Mouse (Mus musculus) hindbrain, postnatal 0 days (tissue): ENCODE data around the gene Crlf3. TPM values are rescaled to one million over a fixed set of nuclear protein-coding genes. Genes with fewer than 3 reads are reported as not detected.

ENCODE experiments used
- ATAC-seq: fragments of 200-750 bp; cut with Nextera tagmentation; 2 replicates; pipeline ENCODE4 v1.8.0; 2017; ENCODE audit warnings: mild to moderate bottlenecking, moderate TSS enrichment, moderate library complexity
- DNase-seq: peaks from one replicate; pipeline ENCODE4 v3.0.0-alpha.2; 2015; ENCODE audit warnings: low spot score
- H3K27ac ChIP-seq: fragments of 300-500 bp; sonication (generic); 2 replicates; pipeline ENCODE4 v1.5.1; 2014; ENCODE audit warnings: mild to moderate bottlenecking
- H3K27me3 ChIP-seq: fragments of 300-500 bp; sonication (generic); 2 replicates; pipeline ENCODE4 v1.6.1; 2014; ENCODE audit warnings: low read length, mixed read lengths; ENCODE audit not compliant: insufficient read depth
- H3K36me3 ChIP-seq: fragments of 300-500 bp; sonication (generic); 2 replicates; pipeline ENCODE4 v1.6.1; 2014; ENCODE audit warnings: low read length, mixed read lengths; ENCODE audit not compliant: insufficient read depth
- H3K4me1 ChIP-seq: fragments of 300-500 bp; sonication (generic); 2 replicates; pipeline ENCODE4 v1.6.1; 2014; ENCODE audit warnings: antibody characterized with exemption, low read length, mixed read lengths; ENCODE audit not compliant: insufficient read depth
- H3K4me2 ChIP-seq: fragments of 300-500 bp; sonication (generic); 2 replicates; pipeline ENCODE4 v1.6.1; 2014; ENCODE audit warnings: low read depth, mild to moderate bottlenecking, low read length, moderate library complexity, mixed read lengths
- H3K4me3 ChIP-seq: fragments of 300-500 bp; sonication (generic); 2 replicates; pipeline ENCODE4 v1.5.1; 2014; ENCODE audit warnings: low read length
- H3K9ac ChIP-seq: fragments of 300-500 bp; sonication (generic); replicated peaks from 2 replicates; pipeline ENCODE4 v1.6.1; 2014; ENCODE audit warnings: mild to moderate bottlenecking, low read length, moderate library complexity, mixed read lengths
- H3K9me3 ChIP-seq: fragments of 300-500 bp; sonication (generic); 2 replicates; pipeline ENCODE4 v1.6.1; 2016; ENCODE audit warnings: low read length, mixed read lengths
- CTCF ChIP-seq: IDR thresholded peaks from 2 replicates; pipeline ENCODE4 v1.5.1; 2016; ENCODE audit warnings: antibody characterized with exemption, control low read depth, low read depth
- WGBS: fragments of 180-500 bp; shearing (Covaris S2); extraction: QIAGEN DNeasy Blood & Tissue Kit; methylation state at CpG from one replicate; pipeline ENCODE4 v1.1.7; 2014; 5-methylcytosine and 5-hydroxymethylcytosine counted together
- polyA plus RNA-seq: library from polyadenylated mRNA; unstranded; fragments of >200 nt; fragmentation: Nextera tagmentation; extraction: Ambion mirVana; gene quantifications from 2 replicates; pipeline ENCODE4 v1.2.1, GENCODE M21; 2015
- total RNA-seq: library from RNA; depleted of rRNA; stranded (reverse); fragments of >200 nt; gene quantifications from 2 replicates; pipeline ENCODE4 v1.2.3, GENCODE M21; 2014

The Crlf3 gene
- total and polyA plus RNA-seq, 2 experiments from 2014 or later: 11.0 to 15.8 TPM

DNA sequence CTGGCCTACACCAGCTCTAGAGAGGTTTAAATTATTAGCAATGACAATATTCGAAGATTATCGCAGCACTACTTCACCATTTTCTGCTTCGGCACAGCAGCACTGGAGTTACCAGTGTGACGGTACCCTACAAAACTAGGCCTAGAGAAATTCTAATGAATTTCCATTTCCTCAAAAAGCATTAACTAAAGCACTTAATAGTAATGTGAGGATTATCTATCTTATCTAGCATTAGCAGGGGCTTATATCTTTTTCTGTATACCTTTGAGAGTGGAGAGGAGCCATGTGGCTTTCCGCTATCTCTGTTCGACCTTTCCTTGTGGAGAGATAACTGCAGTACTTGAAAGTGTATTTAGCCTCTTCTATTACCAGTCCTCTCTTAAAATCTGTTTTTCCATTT, 1.0 kb downstream of the Crlf3 start:
- no peaks in the 10 kb centered on the region for H3K27me3 ChIP-seq
- DNase-seq (no peak), ATAC-seq (no peak)
- peak overlapping the region; percentile 81 for H3K4me2 ChIP-seq
- peak overlapping the region; percentile 70; the same call in 1 of the 2 replicates for H3K9ac ChIP-seq
- H3K27ac ChIP-seq: no peak overlapping the region
- no peaks in the 10 kb centered on the region; the same call in 1 of the 2 replicates for H3K4me1 ChIP-seq
- no peak for TF ChIP-seq CTCF
- WGBS: 73% methylated on average over 6 of the region's 6 CpGs
- no peaks in the 10 kb centered on the region for H3K36me3 ChIP-seq
- H3K9me3 ChIP-seq: no peaks in the 10 kb centered on the region
- H3K4me3 ChIP-seq: peak overlapping the region; percentile 70

DNA sequence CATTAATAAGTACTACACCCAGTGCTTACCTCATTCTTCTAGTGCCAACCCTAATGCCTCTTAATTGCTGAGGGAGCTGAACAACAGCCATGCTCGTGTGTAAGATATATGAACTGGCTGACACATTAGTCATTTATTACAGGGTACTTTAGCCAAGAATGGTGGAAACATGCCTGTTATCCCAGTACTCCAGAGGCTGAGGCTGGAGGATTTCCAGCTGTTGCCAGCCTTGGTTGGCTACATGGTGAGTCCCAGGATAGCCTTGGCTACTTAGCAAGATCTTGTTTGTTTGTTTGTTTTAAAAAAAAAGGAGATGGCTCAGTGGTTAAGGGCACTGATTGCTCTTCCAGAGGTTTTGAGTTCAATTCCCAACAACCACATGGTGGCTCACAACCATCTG, 2.0 kb downstream of the Crlf3 start:
- Histone ChIP-seq H3K4me1 (no peaks in the 10 kb centered on the region; the same call in 1 of the 2 replicates), H3K27me3 (no peaks in the 10 kb centered on the region), H3K4me3 (no peak overlapping the region), H3K9me3 (no peaks in the 10 kb centered on the region), H3K4me2 (no peak overlapping the region), H3K27ac (no peak overlapping the region), H3K36me3 (no peaks in the 10 kb centered on the region), H3K9ac (no peak overlapping the region)
- 47% methylated on average over 1 of the region's 1 CpGs for WGBS
- no peak for ATAC-seq
- no peak for TF ChIP-seq CTCF
- DNase-seq: no peak

DNA sequence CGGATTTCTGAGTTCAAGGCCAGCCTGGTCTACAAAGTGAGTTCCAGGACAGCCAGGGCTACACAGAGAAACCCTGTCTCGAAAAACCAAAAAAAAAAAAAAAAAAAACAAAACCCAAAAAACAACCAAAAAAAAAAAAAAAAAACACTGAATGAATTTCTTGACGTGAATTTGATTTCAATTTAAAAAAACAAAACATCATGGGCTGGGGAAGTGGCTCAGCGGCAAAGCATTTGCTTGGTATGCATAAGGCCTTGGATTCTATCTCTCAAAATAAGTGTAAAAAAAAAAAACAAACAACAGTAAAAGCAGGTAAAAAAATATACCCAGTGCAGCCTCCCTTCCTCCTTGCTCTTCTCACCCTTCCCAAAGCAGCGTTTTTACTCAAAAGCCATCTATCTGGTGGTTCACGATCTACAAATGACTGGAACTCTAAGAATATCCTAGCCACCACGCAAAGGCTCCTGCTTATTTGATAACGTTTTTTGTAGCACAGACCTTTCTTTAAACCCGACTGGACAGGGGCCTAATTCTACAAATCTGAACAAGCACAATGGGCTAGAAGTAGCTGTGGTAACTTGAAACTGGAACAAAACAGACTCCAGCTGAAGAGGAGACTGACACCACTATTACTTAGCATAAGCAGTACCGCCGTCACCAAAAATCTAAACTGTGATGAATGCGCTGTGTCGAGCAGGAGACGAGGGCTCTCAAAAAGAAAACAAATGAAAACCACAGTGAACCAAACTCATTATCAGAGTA, 2.8 kb downstream of the Crlf3 start:
- DNase-seq (no peak), ATAC-seq (no peak)
- no peaks in the 10 kb centered on the region for H3K27me3 ChIP-seq
- no peak overlapping the region for H3K4me2 ChIP-seq
- TF ChIP-seq CTCF: no peak
- 75% methylated on average over 13 of the region's 14 CpGs for WGBS
- no peaks in the 10 kb centered on the region for H3K36me3 ChIP-seq
- H3K9me3 ChIP-seq: no peaks in the 10 kb centered on the region
- H3K9ac ChIP-seq: no peak overlapping the region
- H3K27ac ChIP-seq: no peak overlapping the region
- no peak overlapping the region for H3K4me3 ChIP-seq
- no peaks in the 10 kb centered on the region; the same call in 1 of the 2 replicates for H3K4me1 ChIP-seq

DNA sequence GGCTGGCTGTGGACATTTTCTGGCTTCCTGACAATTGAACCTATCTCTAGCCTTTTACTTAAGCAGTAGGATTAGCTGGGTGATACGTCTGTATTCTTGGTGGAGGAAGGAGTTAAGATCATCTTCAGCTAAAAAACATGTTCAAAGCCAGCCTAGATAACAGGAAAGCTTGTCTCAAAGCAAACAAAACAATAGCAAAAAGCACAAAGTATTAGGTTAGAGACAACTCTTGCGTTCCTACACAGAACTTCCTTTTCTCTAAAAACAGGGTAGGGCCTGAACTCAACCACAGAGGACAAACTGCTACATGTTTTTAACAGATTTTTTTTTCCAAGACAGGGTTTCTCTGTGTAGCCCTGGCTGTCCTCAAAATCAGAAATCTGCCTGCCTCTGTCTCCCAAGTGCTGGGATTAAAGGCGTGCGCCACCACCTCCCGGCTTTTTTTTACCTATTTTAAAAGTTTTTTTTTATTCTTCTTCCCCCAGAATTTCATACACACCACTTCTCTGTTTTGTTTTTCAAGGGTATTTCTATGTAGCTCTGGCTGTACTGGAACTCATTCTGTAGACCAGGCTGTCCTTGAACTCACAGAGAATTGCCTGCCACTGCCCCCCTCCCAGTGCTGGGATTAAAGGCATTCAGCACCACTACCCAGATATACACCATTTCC, 5.0 kb downstream of the Crlf3 start:
- DNase-seq (no peak), ATAC-seq (no peak)
- 93% methylated on average over 5 of the region's 5 CpGs for WGBS
- no peaks in the 10 kb centered on the region for H3K4me1 ChIP-seq
- H3K9ac ChIP-seq: no peak overlapping the region
- no peak overlapping the region for H3K4me3 ChIP-seq
- no peaks in the 10 kb centered on the region for H3K27me3 ChIP-seq
- no peaks in the 10 kb centered on the region for H3K36me3 ChIP-seq
- H3K9me3 ChIP-seq: no peaks in the 10 kb centered on the region
- H3K27ac ChIP-seq: no peak overlapping the region
- TF ChIP-seq CTCF: no peak
- H3K4me2 ChIP-seq: no peak overlapping the region

DNA sequence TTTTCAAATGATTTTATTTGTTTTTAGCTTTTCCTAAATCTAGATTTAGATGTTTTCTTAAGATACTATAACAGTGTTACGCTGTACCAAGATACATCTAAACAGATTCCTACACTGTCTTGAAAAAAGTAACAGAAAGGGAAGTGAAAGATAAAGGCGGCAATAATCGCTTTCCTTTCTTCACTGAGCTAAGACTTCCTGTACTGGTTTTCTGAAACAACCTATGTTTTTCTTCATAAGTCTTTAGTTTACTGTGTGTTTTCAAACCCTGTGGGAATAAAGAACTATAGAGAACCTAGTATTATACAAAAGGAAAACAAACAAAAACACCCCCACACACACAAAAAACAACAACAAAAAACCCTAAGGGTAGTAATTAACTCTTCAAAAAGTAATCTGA, 8.4 kb downstream of the Crlf3 start:
- DNase-seq (no peak), ATAC-seq (no peak)
- Histone ChIP-seq H3K4me3 (no peak overlapping the region), H3K4me2 (no peak overlapping the region), H3K36me3 (no peaks in the 10 kb centered on the region), H3K27me3 (no peaks in the 10 kb centered on the region), H3K9ac (no peak overlapping the region), H3K9me3 (no peaks in the 10 kb centered on the region), H3K4me1 (no peaks in the 10 kb centered on the region), H3K27ac (no peak overlapping the region)
- WGBS: 78% methylated on average over 3 of the region's 3 CpGs
- TF ChIP-seq CTCF: no peak

DNA sequence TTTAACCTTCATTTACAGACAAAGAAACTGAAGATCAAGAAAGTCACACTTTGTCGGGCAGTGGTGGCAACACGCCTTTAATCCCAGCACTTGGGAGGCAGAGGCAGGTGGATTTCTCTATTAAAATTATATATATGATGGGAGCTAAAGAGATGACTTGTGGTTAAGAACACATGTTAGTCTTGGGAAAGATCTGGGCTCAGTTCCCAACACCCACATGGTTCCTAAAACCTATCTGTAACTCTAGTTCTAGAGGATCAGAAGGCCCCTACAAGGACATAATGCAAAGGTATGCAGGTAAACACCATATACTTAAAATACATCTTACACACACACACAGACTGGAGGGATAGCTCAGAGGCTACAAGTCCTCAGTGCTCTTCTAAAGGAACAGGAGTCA, 9.8 kb downstream of the Crlf3 start:
- Histone ChIP-seq H3K36me3 (no peaks in the 10 kb centered on the region), H3K9me3 (no peaks in the 10 kb centered on the region), H3K4me1 (no peaks in the 10 kb centered on the region), H3K4me2 (no peak overlapping the region), H3K9ac (no peak overlapping the region), H3K4me3 (no peak overlapping the region), H3K27ac (no peak overlapping the region), H3K27me3 (no peaks in the 10 kb centered on the region)
- no peak for TF ChIP-seq CTCF
- WGBS: 97% methylated on average over 2 of the region's 2 CpGs
- ATAC-seq: no peak
- DNase-seq: no peak

DNA sequence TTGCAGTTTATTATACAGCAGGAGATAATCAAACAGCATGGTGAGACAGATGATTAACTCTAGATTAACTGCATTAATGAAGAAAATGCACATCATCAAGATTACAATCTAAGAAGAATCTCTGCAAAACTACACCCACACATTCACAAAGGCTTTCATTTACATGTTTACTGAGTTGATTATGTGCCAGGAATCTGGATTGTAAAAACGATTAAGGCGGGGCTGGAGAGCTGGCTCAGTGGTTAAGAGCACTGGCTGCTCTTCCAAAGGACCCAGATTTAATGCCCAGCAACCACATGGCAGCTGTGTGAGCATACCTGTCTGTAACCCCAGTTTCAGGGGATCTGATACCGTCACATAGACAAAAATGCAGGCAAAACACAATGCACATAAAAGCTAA, 11.0 kb downstream of the Crlf3 start:
- Histone ChIP-seq H3K4me1 (no peaks in the 10 kb centered on the region), H3K4me2 (no peak overlapping the region), H3K27ac (no peak overlapping the region), H3K27me3 (no peaks in the 10 kb centered on the region), H3K4me3 (no peak overlapping the region), H3K9ac (no peak overlapping the region), H3K36me3 (no peaks in the 10 kb centered on the region), H3K9me3 (no peaks in the 10 kb centered on the region)
- TF ChIP-seq CTCF: no peak
- WGBS: 58% methylated on average over 3 of the region's 3 CpGs
- no peak for DNase-seq
- ATAC-seq: no peak
